Mouse (Mus musculus): ENCODE results near the gene Rab11fip3. TPM values are rescaled to one million over a fixed set of nuclear protein-coding genes. Genes with fewer than 3 reads are reported as not detected.

The Rab11fip3 gene
- polyA plus RNA-seq (2014; fragmentation: Illumina TruSeq; extraction: RNeasy Lipid Tissue Mini Kit (QIAGEN cat#74804); ENCODE audit: insufficient read depth, low read depth, low replicate concordance): 10.4 TPM

DNA sequence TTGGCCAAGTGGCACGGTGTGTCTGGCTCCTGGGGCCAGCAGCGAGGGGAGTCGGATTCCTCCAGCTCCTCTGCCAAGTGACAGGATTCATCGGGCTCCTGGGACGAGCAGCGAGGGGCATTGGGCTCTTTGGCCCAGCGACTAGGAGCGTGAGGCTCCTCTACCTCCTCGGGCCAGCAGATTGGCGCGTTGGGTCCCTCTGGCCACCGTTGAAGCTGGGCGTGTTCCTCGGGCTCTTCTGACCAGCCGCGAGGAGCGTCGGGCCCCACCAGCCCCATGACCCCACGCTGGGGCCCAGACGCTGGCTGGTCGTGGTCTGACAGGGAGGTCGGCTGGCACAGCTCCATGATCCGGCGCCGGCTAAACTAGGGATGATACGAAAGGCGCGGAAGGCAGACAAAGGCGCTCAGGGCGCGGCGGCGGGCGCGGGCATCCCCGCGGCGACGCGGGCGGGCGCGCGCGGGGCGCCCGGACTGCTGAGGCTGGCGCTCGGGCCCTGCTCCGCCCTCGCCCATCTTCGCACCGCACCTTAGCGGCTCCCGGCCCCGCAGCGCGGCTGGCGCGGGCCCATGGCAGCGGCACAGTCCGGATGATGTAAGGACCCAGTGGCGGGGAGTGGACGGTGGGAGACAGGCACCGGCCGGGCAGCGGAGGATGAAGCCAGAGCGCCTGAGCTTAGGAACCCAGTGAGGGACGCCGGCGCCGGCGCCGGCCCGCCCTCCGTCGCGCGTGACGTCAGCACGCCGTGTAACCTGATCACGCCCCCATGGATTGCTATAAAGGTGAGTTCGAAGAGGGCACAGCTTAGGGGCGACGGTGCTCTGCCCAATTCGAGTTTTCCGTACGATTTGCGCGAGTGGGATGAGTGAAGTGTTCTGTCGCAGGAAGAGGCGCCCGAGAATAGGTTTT lies at the start of gene Rab11fip3:
Gene Rab11fip3, minus strand, starts transcription at position 725 of the 909 bp plus-strand sequence.

DNA sequence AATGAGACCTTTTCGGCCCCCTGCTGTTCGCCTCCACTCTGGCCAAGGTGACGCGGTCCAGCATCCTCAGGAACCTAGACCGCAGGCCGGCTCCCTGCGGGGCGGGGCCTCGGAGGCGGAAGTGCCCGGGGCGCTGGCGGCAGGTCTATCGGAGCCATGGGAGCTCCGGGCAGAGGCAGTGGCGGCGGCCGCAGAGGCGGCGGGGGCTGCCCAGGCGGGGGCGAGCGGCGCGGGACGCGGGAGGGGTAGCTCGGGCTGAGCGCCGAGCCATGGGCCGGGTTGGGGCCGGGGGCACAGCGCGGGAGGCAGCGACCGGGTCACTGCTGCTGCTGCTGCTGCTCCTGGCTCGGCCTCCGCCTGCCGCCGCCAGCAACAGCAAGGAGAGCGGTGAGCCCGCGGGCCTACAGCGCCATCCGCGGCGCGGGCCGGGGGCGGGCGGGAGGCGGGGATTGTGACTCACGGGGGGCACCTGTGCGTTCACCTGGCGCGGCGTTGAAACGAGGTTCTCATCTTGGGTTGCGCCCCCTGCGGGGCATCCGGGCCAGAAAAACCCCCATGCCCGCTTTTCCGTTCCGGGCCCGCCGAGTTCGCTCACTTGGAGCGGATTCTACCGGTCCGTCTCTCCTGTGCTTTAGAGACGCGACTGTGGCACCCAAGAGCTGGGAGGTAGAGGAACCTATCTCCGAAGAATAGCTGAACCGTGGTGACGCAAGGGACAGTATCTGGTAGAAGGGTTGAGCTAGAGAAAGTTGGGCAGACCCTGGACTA lies 44.0 kb upstream of the Rab11fip3 start, which contains the start of gene Tmem8:
Gene Tmem8, plus strand, starts transcription at position 119 of the 768 bp plus-strand sequence.

DNA sequence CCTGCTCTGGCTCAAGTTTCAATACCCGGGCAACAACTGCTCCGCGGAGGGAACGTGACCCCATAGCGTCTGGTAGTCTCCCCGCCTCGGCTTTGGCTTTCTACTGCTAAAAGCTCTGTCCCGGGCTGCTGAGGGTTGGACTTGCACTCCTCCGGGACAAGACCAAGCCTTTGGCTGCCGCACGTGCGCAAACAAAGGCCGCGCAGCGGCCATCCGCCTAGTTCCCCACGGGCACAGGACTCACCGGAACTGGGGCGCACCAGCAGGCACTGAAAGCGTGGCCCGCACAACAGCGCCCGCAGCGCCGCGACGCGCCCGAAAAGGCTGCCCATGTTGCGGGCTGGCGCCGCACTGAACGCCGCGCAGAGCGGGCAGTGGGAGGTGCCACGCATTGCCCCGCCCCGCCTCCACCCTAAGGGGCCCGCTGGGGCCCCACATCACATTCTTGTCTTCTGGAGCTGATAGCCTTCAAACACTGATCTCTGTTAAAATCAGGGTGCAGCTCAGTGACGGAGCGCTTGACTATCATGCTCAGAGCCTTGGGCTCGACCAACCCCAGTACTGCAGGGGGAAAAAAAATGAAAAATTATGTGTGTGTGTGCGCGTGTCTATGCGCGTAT lies 25.9 kb upstream of the Rab11fip3 start, which contains the start of gene Nme4:
Gene Nme4, minus strand, starts transcription at position 482 of the 620 bp plus-strand sequence.

DNA sequence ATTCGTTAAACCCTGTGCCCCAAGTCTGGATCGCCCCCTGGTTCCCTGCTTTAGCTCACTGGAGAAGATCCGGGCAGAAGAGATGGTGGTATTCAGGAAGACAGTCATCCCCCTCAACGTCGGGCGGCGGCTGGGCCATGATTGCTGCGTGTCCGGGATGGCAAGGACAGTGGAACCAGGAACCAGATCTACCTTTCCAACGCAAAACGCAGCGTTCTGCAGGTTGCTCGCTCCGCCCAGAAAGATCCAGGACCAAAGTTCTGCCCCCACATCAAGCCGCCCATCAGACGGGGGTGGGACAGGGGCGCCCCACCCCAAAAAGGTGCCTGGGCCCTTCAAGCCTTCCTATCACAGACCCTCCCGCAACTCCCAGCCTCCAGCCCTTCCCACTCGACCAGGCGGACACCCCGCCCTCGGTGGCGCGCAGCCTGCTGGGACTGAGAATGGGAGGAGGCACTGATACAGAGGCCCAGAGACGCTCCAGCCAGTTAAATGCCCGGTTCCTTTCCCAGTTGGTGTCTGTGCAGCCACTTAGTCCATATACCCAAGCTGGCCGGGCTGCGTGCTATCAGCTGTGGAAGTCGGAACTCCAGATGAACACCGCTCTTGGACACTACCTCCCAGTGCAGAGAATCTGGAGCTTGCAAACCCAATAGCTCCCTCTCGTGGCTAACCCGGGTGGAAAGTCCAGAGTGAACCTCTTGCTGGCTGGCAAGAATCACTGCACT lies 20.7 kb upstream of the Rab11fip3 start, which contains the start of gene Decr2:
Gene Decr2, minus strand, starts transcription at position 433 of the 728 bp plus-strand sequence.

DNA sequence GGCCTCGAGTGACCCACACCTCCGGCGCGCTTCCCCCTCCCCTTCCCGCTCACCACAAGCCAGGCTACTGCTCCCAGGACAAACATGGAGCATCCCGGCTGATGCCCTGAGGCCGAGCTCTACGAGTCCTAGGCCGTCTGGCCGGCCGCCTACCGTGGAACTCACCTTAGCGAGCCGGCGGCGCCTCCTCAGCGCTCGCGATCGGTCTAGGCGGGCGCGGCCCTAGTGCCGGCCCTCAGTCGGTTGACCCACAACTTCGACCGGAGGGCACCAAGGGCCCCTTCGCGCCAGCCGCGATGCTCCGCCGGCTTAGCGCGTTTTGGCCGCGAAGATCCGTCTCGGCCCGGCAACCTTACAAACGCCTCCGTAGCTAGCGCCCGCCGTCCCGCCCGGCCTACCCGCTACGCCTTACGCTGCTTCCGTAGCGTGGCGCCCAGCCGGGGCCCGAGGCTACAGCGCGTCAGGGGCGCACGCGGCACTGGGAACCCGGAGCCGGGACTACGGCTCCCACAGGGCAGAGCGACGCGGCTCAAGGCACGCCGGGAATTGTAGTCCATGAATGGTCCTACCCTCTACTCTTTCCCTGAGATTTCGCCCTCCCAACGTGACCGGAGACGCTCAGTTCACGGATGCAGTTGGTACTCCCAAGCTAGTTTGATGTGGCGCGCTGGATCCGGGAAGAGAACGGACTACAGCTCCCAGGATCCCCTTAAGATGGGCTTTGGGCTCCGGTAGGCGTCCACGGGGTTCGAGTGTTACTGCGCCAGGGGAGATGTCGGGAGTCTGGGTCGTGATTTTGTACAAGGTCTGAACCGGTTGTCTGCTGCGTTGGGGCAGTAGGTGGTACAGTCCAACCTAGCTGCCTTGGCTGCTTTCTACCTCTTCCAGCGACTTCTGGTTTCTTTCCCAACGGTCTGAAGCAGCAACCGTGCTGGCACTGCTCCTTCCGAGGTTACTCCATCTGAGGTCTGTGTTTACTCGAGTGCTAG lies 83.8 kb downstream of the Rab11fip3 start, which contains the start of gene Capn15:
Gene Capn15, minus strand, starts transcription at position 491 of the 989 bp plus-strand sequence.

DNA sequence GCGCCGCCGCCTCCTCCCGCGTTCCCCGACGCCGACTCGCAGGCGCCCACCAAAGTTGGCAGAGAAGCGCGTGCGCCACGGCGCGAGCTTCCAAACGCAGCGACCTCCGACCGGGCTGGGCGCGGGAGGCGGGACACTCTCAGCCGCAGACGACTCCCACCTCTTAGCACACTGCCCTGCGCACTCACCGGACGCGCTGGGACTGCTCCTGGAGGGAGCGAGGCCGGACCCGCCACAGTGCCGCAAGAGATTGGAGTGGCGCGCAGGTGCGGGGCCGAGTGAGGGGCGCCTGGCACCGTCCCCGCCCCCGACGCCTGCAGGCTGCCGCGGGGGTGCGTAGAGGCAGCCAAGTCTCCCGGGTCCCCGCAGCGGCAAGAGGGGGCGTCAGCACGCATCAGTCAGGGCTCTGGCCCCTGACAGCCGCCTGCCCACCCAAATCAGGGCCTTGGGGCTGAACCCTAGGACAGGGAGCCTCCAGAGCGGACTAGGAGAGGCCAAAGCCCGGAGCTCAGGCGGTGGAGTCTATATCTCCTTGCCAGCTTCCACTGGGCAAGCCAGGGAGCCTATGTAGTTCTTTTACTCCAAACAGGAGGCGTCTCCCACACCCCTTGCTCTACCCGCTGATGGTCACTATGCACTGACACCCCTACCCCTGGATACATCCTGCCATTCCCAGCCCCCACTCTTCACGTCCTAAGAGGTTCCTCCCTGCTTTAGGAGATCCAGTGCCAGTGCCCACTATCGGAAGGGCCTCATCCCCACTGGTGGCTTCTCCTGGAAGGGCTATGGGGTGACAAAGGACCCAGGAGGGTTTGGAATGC lies 117.3 kb downstream of the Rab11fip3 start, which contains the start of gene A930017K11Rik:
Gene A930017K11Rik, minus strand, starts transcription at position 763 of the 821 bp plus-strand sequence.

DNA sequence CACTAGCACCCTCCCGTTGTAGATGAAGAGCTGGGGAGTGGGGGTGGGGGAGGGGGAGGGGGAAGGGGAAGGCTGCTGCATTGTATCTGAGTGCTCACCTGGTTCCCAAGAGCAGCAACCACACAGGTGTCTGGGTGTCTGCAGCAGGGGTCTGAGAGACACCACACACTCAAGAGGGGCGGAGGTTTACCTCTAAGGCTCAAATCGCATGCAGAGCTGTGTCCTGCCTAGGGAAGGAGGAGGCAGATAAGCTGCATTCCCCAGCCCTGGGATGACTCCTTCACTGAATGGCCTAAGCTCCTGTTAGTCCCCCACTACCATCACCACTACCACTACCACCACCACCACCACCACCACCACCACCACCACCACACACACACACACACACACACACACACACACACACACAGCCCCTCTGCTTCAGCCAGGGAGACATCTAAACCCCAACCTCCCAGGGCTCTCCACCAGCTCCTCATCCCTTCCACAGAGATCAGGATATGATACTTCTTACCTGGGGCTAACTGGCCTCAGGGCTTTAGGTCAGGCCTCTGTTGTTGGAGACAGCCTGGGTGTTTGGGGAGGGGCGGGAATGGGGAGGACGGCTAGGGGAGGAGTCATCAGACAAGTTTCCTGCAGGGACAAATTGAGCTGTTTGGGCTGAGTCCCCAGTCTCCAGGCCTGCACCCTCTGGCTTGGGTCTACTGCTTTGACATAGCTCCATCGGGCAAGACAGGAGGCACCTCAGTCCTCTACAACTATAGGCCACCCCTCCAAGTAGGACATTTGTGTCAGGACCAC lies 124.8 kb downstream of the Rab11fip3 start, which contains the start of the genes Pigq and Nhlrc4:
Gene Pigq, minus strand, starts transcription at position 571 of the 798 bp plus-strand sequence.
Gene Nhlrc4, minus strand, starts transcription at position 596 of the 798 bp plus-strand sequence.

Other genes with a start within 250 kb of the Rab11fip3 start
- 6.9 TPM for gene Wdr24, start 245.9 kb downstream of the Rab11fip3 start, polyA plus RNA-seq (2014; fragmentation: Illumina TruSeq; extraction: RNeasy Lipid Tissue Mini Kit (QIAGEN cat#74804); ENCODE audit: insufficient read depth, low read depth, low replicate concordance)
- 26.4 TPM for gene Jmjd8, start 240.7 kb downstream of the Rab11fip3 start, polyA plus RNA-seq (2014; fragmentation: Illumina TruSeq; extraction: RNeasy Lipid Tissue Mini Kit (QIAGEN cat#74804); ENCODE audit: insufficient read depth, low read depth, low replicate concordance)
- gene Stub1, start 236.2 kb downstream of the Rab11fip3 start, polyA plus RNA-seq (2014; fragmentation: Illumina TruSeq; extraction: RNeasy Lipid Tissue Mini Kit (QIAGEN cat#74804); ENCODE audit: insufficient read depth, low read depth, low replicate concordance): 114 TPM
- 2.0 TPM for gene Rhbdl1, start 232.3 kb downstream of the Rab11fip3 start, polyA plus RNA-seq (2014; fragmentation: Illumina TruSeq; extraction: RNeasy Lipid Tissue Mini Kit (QIAGEN cat#74804); ENCODE audit: insufficient read depth, low read depth, low replicate concordance)
- gene Gm20683, start 227.8 kb downstream of the Rab11fip3 start, polyA plus RNA-seq (2014; fragmentation: Illumina TruSeq; extraction: RNeasy Lipid Tissue Mini Kit (QIAGEN cat#74804); ENCODE audit: insufficient read depth, low read depth, low replicate concordance): 2.7 TPM
- gene Rhot2, start 224.7 kb downstream of the Rab11fip3 start, polyA plus RNA-seq (2014; fragmentation: Illumina TruSeq; extraction: RNeasy Lipid Tissue Mini Kit (QIAGEN cat#74804); ENCODE audit: insufficient read depth, low read depth, low replicate concordance): 17.7 TPM
- gene Wdr90, start 208.1 kb downstream of the Rab11fip3 start, polyA plus RNA-seq (2014; fragmentation: Illumina TruSeq; extraction: RNeasy Lipid Tissue Mini Kit (QIAGEN cat#74804); ENCODE audit: insufficient read depth, low read depth, low replicate concordance): 7.7 TPM
- gene Mcrip2, start 200.8 kb downstream of the Rab11fip3 start, polyA plus RNA-seq (2014; fragmentation: Illumina TruSeq; extraction: RNeasy Lipid Tissue Mini Kit (QIAGEN cat#74804); ENCODE audit: insufficient read depth, low read depth, low replicate concordance): 17.9 TPM
- gene Mettl26, start 194.5 kb downstream of the Rab11fip3 start, polyA plus RNA-seq (2014; fragmentation: Illumina TruSeq; extraction: RNeasy Lipid Tissue Mini Kit (QIAGEN cat#74804); ENCODE audit: insufficient read depth, low read depth, low replicate concordance): 42.2 TPM
- gene Wfikkn1, start 188.7 kb downstream of the Rab11fip3 start, polyA plus RNA-seq (2014; fragmentation: Illumina TruSeq; extraction: RNeasy Lipid Tissue Mini Kit (QIAGEN cat#74804); ENCODE audit: insufficient read depth, low read depth, low replicate concordance): 0.25 TPM
- gene Rab40c, start 149.8 kb downstream of the Rab11fip3 start, polyA plus RNA-seq (2014; fragmentation: Illumina TruSeq; extraction: RNeasy Lipid Tissue Mini Kit (QIAGEN cat#74804); ENCODE audit: insufficient read depth, low read depth, low replicate concordance): 16.6 TPM
- 34.5 TPM for gene Pigq, start 124.6 kb downstream of the Rab11fip3 start, polyA plus RNA-seq (2014; fragmentation: Illumina TruSeq; extraction: RNeasy Lipid Tissue Mini Kit (QIAGEN cat#74804); ENCODE audit: insufficient read depth, low read depth, low replicate concordance)
- 7.5 TPM for gene Nhlrc4, start 124.6 kb downstream of the Rab11fip3 start, polyA plus RNA-seq (2014; fragmentation: Illumina TruSeq; extraction: RNeasy Lipid Tissue Mini Kit (QIAGEN cat#74804); ENCODE audit: insufficient read depth, low read depth, low replicate concordance)
- not detected for gene A930017K11Rik, start 117.0 kb downstream of the Rab11fip3 start, polyA plus RNA-seq (2014; fragmentation: Illumina TruSeq; extraction: RNeasy Lipid Tissue Mini Kit (QIAGEN cat#74804); ENCODE audit: insufficient read depth, low read depth, low replicate concordance)
- gene Capn15, start 83.8 kb downstream of the Rab11fip3 start, polyA plus RNA-seq (2014; fragmentation: Illumina TruSeq; extraction: RNeasy Lipid Tissue Mini Kit (QIAGEN cat#74804); ENCODE audit: insufficient read depth, low read depth, low replicate concordance): 6.4 TPM
- gene Decr2, start 20.8 kb upstream of the Rab11fip3 start, polyA plus RNA-seq (2014; fragmentation: Illumina TruSeq; extraction: RNeasy Lipid Tissue Mini Kit (QIAGEN cat#74804); ENCODE audit: insufficient read depth, low read depth, low replicate concordance): 9.6 TPM
- gene Nme4, start 26.0 kb upstream of the Rab11fip3 start, polyA plus RNA-seq (2014; fragmentation: Illumina TruSeq; extraction: RNeasy Lipid Tissue Mini Kit (QIAGEN cat#74804); ENCODE audit: insufficient read depth, low read depth, low replicate concordance): 3.2 TPM
- 10.8 TPM for gene Tmem8, start 43.7 kb upstream of the Rab11fip3 start, polyA plus RNA-seq (2014; fragmentation: Illumina TruSeq; extraction: RNeasy Lipid Tissue Mini Kit (QIAGEN cat#74804); ENCODE audit: insufficient read depth, low read depth, low replicate concordance)
- 76.8 TPM for gene Mrpl28, start 53.9 kb upstream of the Rab11fip3 start, polyA plus RNA-seq (2014; fragmentation: Illumina TruSeq; extraction: RNeasy Lipid Tissue Mini Kit (QIAGEN cat#74804); ENCODE audit: insufficient read depth, low read depth, low replicate concordance)
- gene Axin1, start 69.1 kb upstream of the Rab11fip3 start, polyA plus RNA-seq (2014; fragmentation: Illumina TruSeq; extraction: RNeasy Lipid Tissue Mini Kit (QIAGEN cat#74804); ENCODE audit: insufficient read depth, low read depth, low replicate concordance): 18.3 TPM
- 0.95 TPM for gene Pdia2, start 129.5 kb upstream of the Rab11fip3 start, polyA plus RNA-seq (2014; fragmentation: Illumina TruSeq; extraction: RNeasy Lipid Tissue Mini Kit (QIAGEN cat#74804); ENCODE audit: insufficient read depth, low read depth, low replicate concordance)
- 12.0 TPM for gene Rgs11, start 133.4 kb upstream of the Rab11fip3 start, polyA plus RNA-seq (2014; fragmentation: Illumina TruSeq; extraction: RNeasy Lipid Tissue Mini Kit (QIAGEN cat#74804); ENCODE audit: insufficient read depth, low read depth, low replicate concordance)
- 39.2 TPM for gene Arhgdig, start 138.2 kb upstream of the Rab11fip3 start, polyA plus RNA-seq (2014; fragmentation: Illumina TruSeq; extraction: RNeasy Lipid Tissue Mini Kit (QIAGEN cat#74804); ENCODE audit: insufficient read depth, low read depth, low replicate concordance)
- 29.0 TPM for gene Fam234a, start 174.7 kb upstream of the Rab11fip3 start, polyA plus RNA-seq (2014; fragmentation: Illumina TruSeq; extraction: RNeasy Lipid Tissue Mini Kit (QIAGEN cat#74804); ENCODE audit: insufficient read depth, low read depth, low replicate concordance)
- 22.6 TPM for gene Luc7l, start 183.3 kb upstream of the Rab11fip3 start, polyA plus RNA-seq (2014; fragmentation: Illumina TruSeq; extraction: RNeasy Lipid Tissue Mini Kit (QIAGEN cat#74804); ENCODE audit: insufficient read depth, low read depth, low replicate concordance)

All from lung, adult 10 weeks (tissue).